Mouse (Mus musculus): ENCODE measurements around the gene Akr1d1.

Gene Akr1d1

DNA sequence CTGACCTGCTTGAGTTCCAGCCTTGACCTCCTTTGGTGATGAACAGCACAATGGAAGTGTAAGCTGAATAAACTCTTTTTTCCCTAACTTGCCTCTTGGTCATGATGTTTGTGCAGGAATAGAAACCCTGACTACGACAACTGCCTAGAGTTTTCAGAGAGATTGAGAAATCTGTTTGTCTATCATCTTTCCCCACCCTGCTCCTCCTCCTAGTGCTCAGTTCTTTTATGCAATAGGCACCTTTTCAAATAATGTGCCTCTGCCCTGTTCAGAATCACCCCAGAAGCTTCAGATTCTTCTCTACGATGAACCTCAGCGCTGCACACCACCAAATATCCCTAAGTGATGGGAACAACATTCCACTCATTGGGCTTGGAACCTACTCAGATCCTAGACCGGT is at the start of gene Akr1d1:
TSS of gene Akr1d1 (plus strand) at position 234 of the 400 bp plus-strand sequence.
- no peak for DNase-seq (ENCODE audit: low read depth, low spot score)

- DNase-seq (ENCODE audit: low read depth, low spot score), result no peak
Observed at GRCm38 (mm10) chr6:37481147-37481546, 48.8 kb upstream of the Akr1d1 start.

DNA sequence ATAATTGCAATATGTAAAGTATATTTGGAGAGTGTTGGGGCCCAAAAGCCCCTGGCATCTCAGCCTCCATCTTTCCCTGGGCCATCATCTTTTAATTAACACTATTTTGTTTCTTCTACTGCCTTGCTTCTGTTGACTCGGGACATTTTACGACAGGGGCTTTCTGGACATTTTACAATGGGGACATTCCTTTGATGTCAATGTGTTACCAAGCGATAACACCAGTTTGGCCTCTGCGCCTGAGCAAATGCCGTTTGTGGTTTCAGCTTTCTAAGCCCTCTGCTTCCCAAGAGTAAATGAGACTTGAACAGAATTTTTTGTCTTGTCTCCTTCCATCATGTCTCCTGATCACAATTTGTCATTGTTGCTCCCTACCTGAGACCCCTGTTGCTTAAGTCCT is 46.7 kb upstream of the Akr1d1 start:
- DNase-seq (ENCODE audit: low read depth, low spot score), result no peak

GRCm38 (mm10) chr6:37484588-37485070 is 45.3 kb upstream of the Akr1d1 start:
- DNase-seq (ENCODE audit: low read depth, low spot score), result no peak

GRCm38 (mm10) chr6:37486502-37486901 is 43.5 kb upstream of the Akr1d1 start:
- DNase-seq (ENCODE audit: low read depth, low spot score), result no peak

- no peak for DNase-seq (ENCODE audit: low read depth, low spot score)
Observed at GRCm38 (mm10) chr6:37492241-37492640, 37.7 kb upstream of the Akr1d1 start.

DNA sequence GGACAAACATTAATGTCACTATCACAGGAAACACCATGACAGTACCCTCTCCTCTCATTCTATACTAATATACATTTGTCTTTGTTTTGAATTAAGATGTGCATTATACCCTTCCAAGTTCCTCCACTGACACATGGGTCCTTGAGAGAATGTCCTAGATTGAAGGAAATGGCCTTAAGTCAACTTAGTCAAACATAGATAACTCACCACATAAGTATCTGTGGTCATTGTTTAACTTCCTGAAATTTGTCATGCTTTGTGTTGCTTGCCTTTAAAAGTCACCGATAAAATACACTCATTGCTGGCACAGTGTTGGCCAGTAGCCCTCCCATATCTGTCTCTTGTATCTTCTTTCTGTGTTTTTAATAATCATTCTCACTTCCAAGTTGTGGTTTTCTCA is 35.0 kb upstream of the Akr1d1 start:
- no peak for DNase-seq (ENCODE audit: low read depth, low spot score)

DNA sequence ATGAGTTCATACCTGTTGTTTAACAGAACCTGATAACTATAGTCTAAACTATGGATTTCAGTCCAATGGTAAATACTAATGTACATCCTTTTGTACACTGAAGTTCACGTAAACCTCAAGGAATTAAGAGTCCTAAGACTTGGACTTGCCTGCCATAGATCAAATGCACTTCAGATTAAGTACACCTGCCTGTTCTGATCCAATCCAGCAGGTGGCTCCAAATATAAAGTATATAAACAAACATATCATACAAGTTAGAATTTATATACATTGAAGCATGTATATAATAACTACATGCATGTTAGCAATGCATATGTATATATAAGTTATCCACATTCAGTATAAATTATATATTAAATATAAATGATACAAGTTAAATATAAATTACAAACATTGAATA is 33.1 kb upstream of the Akr1d1 start:
- no peak for DNase-seq (ENCODE audit: low read depth, low spot score)

DNA sequence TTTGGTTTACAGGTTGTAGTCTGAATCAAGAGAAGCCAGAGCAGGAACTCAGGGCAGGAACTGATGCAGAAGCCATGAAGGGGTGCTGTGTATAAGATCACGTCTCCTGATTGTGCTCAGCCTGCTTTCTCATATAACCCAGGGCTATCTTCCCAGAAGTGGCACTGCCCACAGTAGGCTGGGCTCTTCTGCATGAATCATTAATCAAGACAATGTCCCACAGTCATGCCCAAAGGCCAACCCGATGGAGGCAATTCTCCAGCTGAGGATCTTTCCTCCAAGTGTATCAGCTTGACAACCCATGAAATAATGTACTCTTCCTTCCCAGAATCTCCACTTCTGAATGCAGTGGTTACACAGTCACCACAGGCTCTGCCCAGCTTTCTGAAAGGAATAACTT is 24.4 kb upstream of the Akr1d1 start:
- no peak for DNase-seq (ENCODE audit: low read depth, low spot score)

DNA sequence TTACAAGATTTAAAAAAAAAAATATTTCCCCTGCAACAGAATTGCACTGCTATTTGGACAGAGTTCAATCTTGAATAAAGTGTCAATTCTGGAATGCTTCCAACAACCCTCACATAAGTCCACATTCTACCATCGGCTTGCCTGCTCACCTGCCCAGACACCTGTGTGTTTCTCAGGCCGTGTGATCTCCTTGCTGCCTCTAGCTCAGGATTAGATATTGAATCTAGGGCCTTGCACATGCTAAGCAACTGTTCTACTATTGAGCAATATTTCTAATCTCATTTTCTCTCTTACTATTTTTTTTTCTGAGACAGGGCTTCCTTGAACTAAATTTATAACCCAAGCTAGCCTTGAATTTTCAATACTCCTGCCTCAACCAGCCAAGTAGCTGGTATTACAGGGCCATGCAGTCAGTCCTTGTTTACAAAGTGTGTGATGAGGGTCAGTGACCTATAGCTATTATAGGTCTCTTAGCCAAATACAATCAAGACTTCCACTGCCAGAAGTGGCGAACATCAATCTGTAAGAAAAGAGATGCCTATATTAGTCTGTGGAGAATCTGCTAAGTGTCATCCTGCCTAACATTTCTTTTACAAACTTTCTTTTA is 23.0 kb upstream of the Akr1d1 start:
- no peak for DNase-seq (ENCODE audit: low read depth, low spot score)

GRCm38 (mm10) chr6:37510786-37511185 is 19.2 kb upstream of the Akr1d1 start:
- no peak for DNase-seq (ENCODE audit: low read depth, low spot score)

DNA sequence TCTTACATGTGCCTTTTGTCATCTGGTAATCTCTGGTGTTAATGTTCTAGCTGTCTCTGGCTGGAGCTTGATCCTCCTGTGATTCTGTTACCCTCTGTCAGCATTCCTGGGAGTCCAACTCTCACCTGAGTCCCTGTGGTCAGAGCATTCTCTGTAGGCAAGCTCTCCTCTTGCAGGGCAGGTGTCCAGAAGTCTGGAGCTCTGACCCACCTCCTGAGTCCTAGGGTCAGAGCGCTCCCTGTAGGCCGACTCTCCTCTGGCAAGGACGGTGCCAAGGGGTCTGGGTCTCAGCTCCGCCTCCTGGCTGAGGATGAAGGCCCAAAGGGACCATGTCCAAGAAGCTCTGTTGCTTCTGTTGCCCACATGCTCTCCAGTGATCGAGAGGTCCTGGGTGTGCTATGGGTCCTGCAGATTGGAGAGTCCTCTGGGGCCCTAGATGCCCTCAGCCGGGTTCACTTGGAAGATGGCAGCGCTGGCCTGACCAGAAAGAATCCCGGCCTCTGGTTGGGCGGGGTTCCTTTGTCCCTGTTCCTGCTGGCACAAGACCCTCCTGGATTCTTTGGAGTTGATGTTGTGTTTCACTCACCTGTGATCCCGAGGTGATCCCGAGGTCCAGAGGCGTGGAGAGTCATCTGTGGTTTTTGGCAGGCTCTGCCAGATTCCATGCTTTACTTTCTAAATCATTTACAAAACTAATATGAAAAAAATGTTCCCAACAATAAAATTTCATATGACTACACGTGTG is 9.2 kb upstream of the Akr1d1 start:
- DNase-seq (ENCODE audit: low read depth, low spot score), result no peak

DNA sequence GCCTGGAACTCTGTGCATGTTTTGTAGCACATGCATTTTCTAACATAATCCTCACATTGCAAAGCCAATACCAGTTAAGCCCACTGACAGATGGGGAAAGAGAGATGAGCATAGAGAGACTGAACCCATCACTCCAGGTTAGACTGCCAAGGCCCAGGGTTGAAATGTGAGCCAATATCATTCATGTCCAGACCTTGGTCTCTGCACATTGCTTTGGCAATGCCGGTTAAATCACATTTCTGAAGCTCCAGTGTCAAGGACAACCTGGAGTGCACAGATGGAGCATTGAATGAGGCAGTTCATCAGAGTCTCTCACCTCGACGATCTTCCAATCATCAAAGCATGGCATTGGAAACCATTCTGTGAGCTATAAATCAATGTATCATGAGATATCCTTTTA is 2.1 kb downstream of the Akr1d1 start:
- no peak for DNase-seq (ENCODE audit: low read depth, low spot score)

GRCm38 (mm10) chr6:37536831-37537230 is 6.9 kb downstream of the Akr1d1 start:
- no peak for DNase-seq (ENCODE audit: low read depth, low spot score)

GRCm38 (mm10) chr6:37537801-37538200 is 7.8 kb downstream of the Akr1d1 start:
- DNase-seq (ENCODE audit: low read depth, low spot score), result no peak

GRCm38 (mm10) chr6:37538792-37539191 is 8.8 kb downstream of the Akr1d1 start:
- DNase-seq (ENCODE audit: low read depth, low spot score), result no peak

- no peak for DNase-seq (ENCODE audit: low read depth, low spot score)
Observed at GRCm38 (mm10) chr6:37539403-37539802, 9.4 kb downstream of the Akr1d1 start.

- DNase-seq (ENCODE audit: low read depth, low spot score), result no peak
Observed at GRCm38 (mm10) chr6:37540113-37540512, 10.1 kb downstream of the Akr1d1 start.

- DNase-seq (ENCODE audit: low read depth, low spot score), result no peak
Observed at GRCm38 (mm10) chr6:37541171-37541570, 11.2 kb downstream of the Akr1d1 start.

DNA sequence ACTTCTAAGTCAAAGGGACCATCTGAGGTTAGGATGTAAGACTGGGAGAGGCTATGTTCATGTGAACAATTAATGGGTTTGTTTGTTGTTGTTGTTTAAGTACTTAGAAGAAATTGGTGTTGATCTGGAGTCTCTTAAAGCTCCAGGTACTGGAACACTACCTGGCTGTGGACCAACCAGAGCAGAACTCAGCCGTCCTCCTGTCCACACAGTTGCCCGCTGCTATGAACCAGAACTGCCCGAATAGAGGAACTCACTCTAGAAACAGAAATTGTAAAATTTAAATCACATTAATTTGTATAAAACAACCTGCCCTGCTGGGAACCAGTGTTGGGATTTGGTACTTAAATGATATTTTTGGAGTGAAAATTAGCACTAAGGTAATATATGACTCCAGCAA is 12.2 kb downstream of the Akr1d1 start:
- DNase-seq (ENCODE audit: low read depth, low spot score), result no peak

GRCm38 (mm10) chr6:37552760-37553159 is 22.8 kb downstream of the Akr1d1 start:
- DNase-seq (ENCODE audit: low read depth, low spot score), result peak; percentile 23

GRCm38 (mm10) chr6:37553926-37554325 is 24.0 kb downstream of the Akr1d1 start:
- no peak for DNase-seq (ENCODE audit: low read depth, low spot score)

GRCm38 (mm10) chr6:37554327-37554726 is 24.4 kb downstream of the Akr1d1 start:
- DNase-seq (ENCODE audit: low read depth, low spot score), result no peak
